Mouse (Mus musculus) monocyte, adult 5-6 weeks (primary cell): ENCODE data around the gene Fignl1. TPM values are rescaled to one million over a fixed set of nuclear protein-coding genes. Genes with fewer than 3 reads are reported as not detected.

Experiments
- ATAC-seq: fragments of 153-309, 156-312 bp; replicated peaks from 2 replicates; pipeline ENCODE4 v1.8.0; 2017; ENCODE audit warnings: mild to moderate bottlenecking; ENCODE audit not compliant: low TSS enrichment, insufficient number of reproducible peaks, severe bottlenecking, poor library complexity, low FRiP score
- total RNA-seq: library from RNA; stranded (forward); fragments of 200-1000, 200-491, 200-594 nt; gene quantifications from 3 replicates; pipeline ENCODE4 v1.2.3, GENCODE M21; 2017

Fignl1 gene
- total RNA-seq, 1 experiment from 2014 or later, result 4.7 TPM

DNA sequence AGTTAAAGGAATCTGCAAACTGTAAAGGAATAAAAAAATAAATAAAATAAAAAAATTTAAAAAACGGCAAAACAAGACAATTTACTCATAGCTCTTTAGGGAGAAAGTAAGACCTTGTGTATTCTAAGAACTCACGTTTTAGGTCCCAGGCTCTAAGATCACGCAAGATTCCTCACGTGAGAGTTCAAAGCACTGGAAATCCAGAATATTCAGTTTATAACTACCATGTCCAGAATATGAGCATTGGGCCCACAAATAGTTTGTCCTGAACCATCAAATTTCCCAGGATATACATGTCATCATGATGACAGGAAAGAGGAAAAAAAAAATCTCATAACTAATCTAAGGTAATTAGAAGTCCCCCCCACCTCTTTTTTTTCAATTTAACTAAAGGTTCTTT, 27.0 kb upstream of the Fignl1 start:
- no peak for ATAC-seq

DNA sequence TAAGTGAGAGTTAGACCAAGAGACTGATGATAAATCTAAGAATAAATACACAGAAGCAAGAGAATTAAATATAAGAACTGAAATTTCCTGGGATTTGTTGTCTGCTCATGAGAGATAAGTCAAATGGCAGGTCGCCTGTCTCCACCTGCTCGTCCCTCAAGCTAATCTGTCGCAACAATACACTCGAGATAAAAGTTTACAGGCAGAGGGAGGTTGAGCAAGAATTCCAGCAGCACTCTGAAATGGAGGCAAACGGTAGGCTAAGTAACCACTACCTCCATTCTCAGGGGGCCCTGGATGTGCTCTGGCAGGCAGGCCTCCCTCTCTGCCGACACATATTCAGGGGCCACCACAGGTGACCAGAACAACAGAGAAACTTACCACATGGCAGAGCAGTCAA, 26.6 kb upstream of the Fignl1 start:
- no peak for ATAC-seq

- ATAC-seq, result no peak
These were observed 24.3 kb upstream of the Fignl1 start for GRCm38 (mm10) chr11:11833100-11833499.

DNA sequence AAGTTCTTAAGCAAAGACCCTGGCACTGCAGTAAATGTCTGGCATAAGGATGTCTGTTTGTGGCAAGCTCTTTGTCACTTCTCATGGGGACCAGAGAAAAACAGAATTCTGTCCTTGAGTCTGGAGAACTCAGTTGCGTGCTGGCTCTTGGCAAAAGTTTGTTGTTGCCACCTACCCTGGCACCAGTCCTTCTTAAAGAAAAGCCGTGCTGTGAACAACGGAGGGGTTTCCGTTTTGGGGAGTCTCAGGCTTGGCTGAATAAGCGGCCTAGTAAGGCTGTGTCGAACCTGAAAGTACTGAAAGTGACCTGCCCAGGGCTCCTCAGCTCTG, 24.0 kb upstream of the Fignl1 start:
- no peak for ATAC-seq

- ATAC-seq, result no peak
These were observed 23.4 kb upstream of the Fignl1 start for GRCm38 (mm10) chr11:11831940-11832754.

- no peak for ATAC-seq
These were observed 22.8 kb upstream of the Fignl1 start for GRCm38 (mm10) chr11:11831526-11831925.

DNA sequence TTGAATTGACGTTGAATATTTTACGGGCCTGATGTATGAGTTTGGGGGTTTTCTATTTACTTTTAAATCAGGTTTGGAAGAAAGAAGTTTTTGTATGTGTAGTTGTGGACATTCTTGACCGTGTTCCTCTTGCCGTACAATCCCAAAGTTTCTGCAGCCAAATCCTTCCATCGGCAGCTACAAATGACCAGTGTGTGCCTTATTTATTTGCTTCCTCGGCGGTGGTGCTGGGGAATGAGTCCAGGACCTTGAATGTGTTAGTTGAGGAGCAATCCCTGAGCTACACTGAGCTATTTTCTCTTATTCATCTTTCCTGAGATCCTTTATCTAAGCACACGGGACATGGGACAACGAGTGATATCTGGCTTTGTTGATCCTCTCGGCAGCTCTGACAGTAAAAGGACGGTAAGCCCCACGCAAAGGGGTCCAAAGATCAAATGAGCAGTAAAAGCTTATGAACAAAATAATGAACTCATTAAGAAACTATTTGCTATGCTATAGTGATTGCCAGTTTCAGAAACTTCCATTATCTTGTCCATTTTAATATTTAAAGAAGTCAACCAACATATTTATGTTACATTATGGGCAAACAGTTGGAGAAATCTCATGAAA, 22.2 kb upstream of the Fignl1 start:
- ATAC-seq, result no peak

DNA sequence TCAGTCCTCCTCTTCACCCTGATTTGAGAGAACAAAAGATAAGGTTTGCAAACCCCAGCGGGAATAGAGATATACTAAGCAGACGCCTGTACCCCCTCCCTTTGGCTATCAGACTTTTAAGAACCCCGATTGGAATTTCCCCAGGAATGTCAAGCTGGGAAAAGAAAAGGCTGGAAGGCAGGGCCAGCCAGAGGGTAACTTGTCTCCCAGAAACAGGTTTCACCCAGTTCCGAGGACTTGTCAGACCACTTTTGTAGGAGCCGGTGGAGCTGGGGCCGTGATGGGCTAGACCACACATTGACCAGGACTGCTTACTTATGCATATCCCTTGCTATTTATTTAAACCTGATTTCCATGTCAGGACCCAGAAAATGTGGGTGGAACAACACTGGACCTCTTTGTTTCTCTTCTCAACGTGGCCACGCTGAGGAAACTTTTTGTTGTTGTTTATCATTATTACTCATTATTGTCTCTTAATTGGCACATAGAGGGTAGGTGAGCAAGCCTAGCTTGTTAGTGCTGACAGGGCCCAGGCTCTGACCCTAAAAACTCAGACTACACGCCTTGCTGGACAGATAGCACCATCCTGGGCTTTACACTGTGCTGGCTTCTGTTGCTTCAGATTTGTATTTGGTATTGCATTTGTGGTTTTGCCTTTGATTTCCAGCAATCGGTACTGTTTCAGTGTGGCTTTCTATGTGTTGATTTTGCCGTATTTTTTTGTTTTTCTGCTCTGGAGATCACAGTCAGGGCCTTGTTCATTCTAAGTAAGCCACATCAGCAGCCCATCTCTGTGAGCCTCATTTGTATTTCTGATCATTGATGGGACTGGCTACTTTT, 20.6 kb upstream of the Fignl1 start:
- ATAC-seq, result no peak

GRCm38 (mm10) chr11:11828761-11829160, 20.0 kb upstream of the Fignl1 start:
- no peak for ATAC-seq

GRCm38 (mm10) chr11:11828251-11828650, 19.5 kb upstream of the Fignl1 start:
- ATAC-seq, result no peak

- no peak for ATAC-seq
These were observed 17.7 kb upstream of the Fignl1 start for GRCm38 (mm10) chr11:11826475-11826874.

- no peak for ATAC-seq
These were observed 16.9 kb upstream of the Fignl1 start for GRCm38 (mm10) chr11:11825670-11826069.

- ATAC-seq, result no peak
These were observed 16.3 kb upstream of the Fignl1 start for GRCm38 (mm10) chr11:11824970-11825635.

DNA sequence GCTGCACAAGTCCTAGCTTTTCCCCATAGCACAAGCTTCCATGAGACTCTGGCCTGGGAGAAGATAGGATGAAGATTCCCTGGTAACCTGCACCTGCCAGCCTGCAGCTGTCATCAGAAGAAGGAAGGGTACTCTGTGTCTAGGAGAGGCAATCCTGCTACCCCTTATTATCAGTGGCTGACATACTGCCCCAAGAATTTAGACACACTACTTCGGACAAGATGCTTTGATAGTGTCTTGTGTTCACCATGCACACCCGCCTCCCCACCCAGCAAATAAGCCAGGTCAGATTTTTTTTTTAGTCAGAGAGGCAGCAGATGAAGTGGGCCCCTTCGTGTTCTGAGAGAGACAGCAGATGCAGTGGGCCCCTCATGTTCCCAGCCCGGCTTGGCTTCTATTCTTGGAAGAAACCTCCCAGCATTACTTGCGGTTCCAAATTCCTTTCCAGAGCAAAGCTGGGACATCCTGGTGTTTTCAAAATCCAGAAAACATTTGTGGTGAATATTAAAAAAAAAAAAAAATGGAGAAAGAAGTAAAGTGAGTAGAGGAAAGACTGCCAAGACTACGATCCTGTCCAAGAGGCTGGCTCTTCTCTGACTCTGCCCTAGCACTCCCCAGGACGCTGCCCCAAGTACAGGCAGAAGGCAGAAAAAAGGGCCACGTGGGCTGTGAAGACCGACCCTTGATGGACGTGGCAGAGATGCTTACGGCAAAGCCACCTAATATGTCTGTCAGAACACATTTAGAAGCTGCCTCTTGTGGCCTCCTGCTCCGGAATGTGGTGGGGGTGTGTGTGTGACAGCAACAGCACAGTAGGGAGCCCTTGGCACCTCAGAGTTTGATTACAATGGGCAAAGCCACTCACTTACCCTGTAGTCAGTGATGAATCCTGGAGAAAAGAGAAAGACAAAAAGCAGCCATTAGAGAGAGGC, 15.5 kb upstream of the Fignl1 start:
- ATAC-seq, result no peak

GRCm38 (mm10) chr11:11822181-11823095, 13.7 kb upstream of the Fignl1 start:
- no peak for ATAC-seq

DNA sequence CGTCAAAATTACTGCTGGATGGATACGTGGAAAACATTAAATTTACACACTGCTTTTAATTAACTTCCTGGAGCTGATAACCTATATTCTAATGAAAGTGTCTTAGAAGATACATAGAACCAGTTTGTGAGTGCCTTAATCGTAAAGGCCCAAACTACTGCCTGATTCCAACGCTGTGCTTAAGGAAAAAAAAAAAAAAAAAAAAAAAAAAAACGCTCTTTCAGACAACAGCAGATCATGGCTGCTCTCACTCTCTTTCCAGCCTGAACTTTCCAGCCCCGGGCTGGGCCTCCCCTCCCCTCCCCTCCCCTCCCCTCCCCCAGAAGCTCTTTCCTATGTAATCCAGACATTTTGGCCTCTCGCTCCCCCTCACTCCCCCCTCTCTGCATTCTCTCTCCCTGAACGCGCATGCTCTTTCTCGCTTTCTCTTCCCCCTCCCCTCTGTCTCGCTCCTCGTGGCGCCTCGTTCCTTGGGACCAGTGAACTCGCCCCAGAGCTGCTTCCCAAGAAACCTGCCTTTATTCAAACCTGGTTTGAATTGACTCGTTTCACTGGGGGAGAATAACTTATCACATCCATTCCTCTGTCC, 12.7 kb upstream of the Fignl1 start:
- ATAC-seq, result no peak

DNA sequence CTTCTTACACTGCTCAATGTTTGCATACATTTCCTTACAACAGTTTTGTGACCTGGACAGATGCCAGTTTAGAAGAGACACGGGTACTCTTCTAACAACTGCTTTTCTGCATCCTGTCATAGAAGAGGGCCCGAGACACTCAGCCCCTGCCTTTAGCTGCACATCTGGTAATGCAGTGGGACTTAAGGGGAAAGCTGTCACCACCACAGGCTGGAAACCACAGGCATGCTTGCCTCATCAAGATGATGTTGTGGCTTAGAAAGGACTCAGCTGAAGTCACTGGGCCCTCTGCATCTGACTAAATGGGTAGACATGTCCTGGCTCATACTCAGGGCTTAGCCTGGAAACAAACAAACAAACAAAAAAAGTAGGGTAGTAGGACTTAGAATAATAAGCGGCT, 12.0 kb upstream of the Fignl1 start:
- no peak for ATAC-seq
